Mouse (Mus musculus) retina, postnatal 1 day (tissue): Measurements from ENCODE around the gene Copg2.

Experiments used
- DNase-seq: peaks from one replicate; pipeline ENCODE4 v3.0.0-alpha.2; 2012

Gene Copg2

DNA sequence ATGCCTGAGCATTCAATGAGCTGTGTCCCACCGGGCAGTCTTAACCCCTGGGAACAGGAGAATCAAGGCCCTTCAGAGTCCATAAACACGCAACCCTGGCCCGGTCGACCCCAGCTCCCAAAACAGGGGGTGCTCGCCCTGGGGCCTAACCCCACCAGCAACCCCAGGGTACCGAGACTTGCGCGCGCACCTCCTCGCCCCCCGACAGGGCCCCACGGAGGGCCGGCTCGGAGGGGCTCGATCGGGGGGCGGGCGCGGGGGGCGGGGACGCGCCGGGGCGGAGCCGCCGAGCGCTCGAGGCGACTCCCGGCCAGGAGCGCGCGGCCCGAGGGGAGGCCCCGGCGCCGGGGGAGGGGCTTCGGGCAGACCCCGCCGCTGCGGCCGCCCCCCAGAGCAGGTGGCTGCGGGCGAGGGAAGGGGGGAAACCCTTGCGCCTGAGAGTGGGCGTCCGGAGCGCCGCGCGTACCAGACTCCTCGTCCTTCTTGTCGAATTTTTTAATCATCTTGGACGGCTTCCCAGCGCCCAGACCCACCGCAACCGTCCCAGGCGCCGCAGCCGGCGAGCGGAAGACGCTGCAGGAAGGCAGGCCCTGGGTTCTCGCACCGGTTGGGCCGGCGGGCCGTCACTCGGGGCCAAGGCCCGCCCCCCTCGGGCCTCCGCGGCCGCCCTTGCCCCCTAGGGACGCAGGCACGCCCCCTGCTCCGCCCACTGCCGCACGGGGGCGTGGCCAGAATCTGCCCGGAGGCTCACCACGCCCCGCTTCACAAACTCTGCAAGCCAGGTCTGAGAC is at the start of gene Copg2:
Gene Copg2, minus strand, starts transcription at position 600 of the 791 bp plus-strand sequence.
- DNase-seq: peak; percentile 97

- DNase-seq: peak; percentile 14
Observed at GRCm38 (mm10) chr6:30939264-30939663, 42.7 kb upstream of the Copg2 start.

DNA sequence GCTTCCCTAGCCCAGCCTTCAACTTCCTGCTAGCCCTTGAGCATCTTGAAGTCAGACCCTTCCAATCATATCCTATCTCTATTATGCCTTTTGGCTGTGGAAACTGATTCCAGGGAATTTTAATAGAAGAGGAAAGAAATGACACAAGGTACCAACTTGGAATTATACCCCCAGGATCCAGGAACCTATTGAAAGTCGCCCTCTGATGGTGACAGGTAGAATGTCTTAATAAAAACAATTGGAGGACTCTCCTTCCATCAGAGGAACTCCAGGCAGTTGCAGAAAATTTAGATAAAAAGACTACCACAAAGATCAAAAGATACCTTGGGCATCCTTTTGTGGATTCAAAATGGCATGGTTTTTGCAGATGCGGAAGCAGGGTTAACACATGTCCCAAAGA is 26.2 kb upstream of the Copg2 start:
- peak; percentile 16 for DNase-seq

DNA sequence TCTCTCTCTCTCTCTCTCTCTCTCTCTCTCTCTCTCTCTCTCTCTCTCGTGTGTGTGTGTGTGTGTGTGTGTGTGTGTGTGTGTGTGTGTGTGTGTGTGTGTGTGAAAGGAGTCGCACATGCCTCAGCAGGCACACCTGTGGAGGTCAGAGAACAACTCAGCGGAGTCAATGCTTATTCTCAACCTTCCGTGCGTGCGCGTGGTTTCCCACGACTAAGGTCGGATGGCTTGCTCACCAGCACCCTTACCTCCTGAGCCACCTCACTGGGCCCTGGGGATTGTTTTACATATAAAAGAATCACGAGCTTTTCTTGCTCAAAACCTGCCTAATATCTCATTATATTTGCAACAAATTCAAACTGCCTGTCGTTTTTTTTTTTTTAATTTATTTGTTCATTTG is 25.2 kb upstream of the Copg2 start:
- no peak for DNase-seq

GRCm38 (mm10) chr6:30920834-30921675 is 24.5 kb upstream of the Copg2 start:
- peak; percentile 44 for DNase-seq

DNA sequence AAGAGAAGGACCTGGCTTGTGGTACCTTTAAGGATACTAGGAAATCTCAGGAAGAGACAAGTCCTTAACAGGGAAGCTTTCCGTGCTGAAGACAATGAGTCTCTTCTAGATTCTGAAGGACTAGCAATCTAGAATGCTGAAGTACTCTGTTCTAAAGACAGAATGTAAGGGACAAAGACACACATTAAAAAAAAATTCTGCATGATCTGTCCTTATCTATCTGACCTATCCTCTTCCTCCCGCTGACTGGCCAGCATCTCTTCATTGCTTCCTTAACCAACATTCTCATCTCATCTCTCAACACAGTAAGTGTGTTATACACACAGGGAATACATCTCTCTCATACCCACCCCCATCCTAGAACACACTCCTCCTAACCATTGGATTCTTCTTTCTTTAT is 18.9 kb upstream of the Copg2 start, which contains the start of gene Tsga13:
Gene Tsga13, minus strand, starts transcription at position 101 of the 400 bp plus-strand sequence.
- DNase-seq: no peak

DNA sequence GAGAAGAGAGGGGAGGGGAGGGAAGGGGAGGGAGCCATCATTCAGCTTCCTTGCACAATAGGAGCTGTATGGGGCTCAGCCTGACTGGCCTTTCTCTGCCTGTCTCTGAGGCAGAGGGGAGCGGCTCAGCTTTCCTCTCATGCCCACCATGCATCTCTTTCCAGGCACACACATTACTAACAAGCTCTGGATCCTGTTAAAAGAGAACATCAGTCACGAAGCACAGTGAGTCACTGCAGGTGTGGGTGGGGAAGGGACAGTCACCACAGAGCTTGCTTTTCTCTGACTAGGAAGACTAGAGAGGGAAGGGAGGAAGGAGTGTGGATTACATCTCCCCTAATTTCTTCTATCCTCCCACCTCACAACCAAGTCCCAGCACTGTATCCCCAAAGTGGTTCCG is 11.4 kb upstream of the Copg2 start:
- DNase-seq: no peak

DNA sequence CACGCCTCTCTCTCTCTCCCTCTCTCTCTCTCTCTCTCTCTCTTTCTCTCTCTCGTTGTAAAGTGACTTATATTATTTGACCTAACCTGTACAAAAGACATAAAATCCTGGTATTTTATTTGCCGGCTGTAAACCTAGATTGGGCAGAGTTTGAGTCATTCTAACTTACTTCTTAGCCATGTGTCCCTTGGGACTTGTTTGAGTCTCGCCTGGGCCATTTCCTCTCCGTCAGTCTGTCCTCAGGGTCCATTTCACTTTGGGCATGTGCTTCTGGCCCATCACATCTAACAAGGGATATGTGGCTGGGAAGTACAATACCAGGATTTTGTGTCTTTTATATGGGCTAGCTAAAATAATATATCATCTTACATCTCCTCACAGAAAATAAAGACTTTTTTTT is 8.3 kb upstream of the Copg2 start:
- DNase-seq: no peak

GRCm38 (mm10) chr6:30904033-30904432 is 7.4 kb upstream of the Copg2 start:
- no peak for DNase-seq

GRCm38 (mm10) chr6:30897520-30897919 is 926 bp upstream of the Copg2 start:
- no peak for DNase-seq

DNA sequence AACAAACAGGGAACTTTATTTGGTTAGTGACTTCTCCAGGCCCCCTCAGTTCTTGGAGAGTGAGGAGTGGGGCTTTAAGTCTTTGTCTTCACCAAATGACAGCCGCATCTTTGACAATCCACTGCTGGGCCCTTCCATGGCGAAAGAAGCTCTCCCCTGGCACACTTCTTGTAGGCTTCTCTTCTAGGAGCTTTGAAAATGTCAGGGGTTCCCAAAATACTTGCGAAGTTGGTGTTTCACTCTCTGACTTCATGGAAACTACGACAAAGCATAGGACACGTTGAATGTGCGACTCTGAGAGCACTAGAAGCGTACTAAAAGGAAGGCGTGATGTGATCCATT is 363 bp upstream of the Copg2 start:
- no peak for DNase-seq

DNA sequence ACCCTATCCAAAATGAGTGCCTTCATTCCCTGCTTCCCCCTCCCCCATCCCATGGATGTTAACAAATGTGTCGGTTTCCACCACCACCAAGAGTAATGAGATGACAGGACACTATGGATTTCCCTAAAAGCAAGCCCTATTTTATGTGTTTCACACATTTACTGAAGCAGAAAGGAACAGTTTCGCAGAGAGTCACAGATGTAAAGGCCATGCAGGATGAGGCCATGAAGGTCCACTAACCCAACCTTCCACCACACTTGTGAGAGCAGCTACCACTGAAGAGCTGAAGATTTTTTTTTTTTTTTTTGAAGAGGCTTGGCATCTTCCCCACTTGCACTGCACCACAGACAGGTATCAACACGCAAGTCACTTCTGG is 787 bp downstream of the Copg2 start:
- no peak for DNase-seq

DNA sequence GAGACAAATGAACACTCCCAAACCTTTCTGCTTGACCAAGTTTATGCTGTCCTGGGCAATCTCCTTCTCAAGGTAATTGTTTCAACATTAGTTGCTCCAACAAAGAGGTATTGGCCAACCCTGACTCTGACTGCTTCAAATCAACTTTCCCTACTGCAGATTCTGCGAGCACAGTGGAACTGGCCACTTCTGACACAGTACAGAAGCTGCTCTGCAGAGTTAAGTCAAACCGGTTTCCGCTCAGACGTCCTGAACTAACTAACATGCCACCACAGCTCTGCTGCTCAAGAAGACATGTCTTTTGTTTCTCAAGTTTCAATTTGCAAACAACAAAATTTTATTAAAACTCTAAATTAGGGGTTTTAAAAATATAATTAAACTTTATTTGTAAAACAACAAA is 3.5 kb downstream of the Copg2 start:
- DNase-seq: no peak

GRCm38 (mm10) chr6:30891761-30892160 is 4.8 kb downstream of the Copg2 start:
- no peak for DNase-seq

GRCm38 (mm10) chr6:30884856-30885255 is 11.7 kb downstream of the Copg2 start:
- no peak for DNase-seq

- DNase-seq: no peak
Observed at GRCm38 (mm10) chr6:30883491-30883890, 13.1 kb downstream of the Copg2 start.

DNA sequence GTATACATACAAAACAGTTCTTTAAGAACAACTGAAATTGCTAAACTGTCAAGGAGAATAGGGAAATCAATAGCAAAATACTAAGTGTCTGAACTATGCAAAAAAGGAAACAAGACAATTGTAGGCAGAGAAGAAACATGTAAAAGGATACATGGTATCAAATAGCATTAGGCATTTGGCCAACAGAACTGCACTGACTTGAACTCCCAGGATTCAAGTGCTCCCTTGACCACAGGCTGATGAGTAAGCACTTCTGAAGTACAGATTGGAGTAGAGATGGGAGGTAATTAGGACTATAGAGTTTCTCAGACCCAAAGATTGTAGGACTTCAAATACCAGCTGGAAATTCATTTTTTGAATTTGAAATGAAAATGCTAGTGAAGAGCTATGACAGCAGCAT is 19.9 kb downstream of the Copg2 start:
- no peak for DNase-seq

- DNase-seq: peak; percentile 2
Observed at GRCm38 (mm10) chr6:30866501-30866900, 30.1 kb downstream of the Copg2 start.

DNA sequence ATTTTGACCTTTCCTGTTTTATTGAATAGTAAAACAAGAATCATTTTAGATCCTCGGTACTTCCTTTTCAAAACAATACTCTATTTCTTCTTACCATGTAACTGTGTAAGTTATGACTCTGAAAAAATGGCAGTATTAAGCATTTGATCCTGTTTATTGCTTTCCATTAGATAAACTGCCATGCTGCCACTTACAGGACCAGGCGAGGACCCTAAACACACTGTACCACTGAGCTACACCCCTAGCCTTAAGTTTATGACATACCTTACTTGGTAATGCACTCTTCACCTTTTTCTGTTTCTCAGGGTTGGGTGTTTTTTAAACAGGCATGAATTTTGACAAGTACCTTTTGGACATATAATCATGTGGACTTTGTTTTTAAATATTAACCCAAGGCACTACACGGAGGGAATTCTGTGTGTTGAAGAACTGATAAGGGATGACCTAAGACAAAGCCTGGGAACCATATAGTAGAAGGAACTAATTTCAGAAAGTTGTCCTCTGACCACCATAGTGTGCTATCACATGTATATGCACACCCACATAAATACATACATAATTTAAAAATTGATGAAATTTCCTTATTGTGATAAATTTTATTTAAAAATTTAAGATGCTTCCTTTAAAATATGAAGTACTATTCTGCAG is 31.4 kb downstream of the Copg2 start:
- no peak for DNase-seq

- no peak for DNase-seq
Observed at GRCm38 (mm10) chr6:30855956-30856355, 40.6 kb downstream of the Copg2 start.

DNA sequence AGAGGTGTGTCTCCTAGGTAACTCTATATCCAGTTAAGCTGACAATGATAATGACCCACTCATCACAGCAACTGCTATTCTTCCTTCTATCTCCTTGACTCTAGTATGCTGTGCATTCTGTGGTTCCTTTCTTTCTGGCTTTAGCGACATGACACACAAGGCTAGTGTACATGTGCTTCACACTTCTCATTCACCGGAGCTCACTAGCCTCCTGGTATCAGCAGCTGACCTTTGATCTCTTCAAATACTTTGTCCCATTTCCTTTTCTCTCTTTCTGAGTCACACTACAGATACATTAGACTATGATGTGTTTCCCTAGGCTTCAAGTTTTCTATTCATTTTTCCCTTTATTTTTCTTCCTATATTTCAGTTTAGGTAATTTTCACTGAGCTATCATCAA is 41.4 kb downstream of the Copg2 start:
- no peak for DNase-seq

DNA sequence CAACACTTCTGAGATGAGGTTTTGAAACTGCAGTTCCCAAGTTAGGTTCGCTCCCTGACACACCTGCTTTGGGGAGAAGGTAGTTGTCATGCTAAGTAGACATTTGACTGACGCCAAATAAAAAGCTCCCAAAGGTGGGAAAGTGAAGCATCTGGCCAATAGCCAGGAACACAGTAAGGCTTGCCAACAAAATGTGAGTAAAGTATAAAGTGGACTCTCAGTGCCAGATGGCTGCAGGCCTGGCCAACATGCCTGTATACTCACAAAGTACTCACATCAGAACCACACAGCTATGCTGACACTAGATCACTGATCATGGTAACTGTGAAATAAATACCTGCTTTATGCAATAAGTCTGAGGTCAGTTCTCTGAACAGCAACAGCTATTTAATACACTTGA is 46.8 kb downstream of the Copg2 start:
- no peak for DNase-seq

GRCm38 (mm10) chr6:30832241-30832640 is 64.4 kb downstream of the Copg2 start:
- DNase-seq: peak; percentile 1

- no peak for DNase-seq
Observed at GRCm38 (mm10) chr6:30813626-30814025, 83.0 kb downstream of the Copg2 start.
